Mouse (Mus musculus): ENCODE results near the gene Zfyve26.

GRCm38 (mm10) chr12:79248110-79248509, 48.0 kb downstream of the Zfyve26 start:
- no peak for TF ChIP-seq CTCF (IDR thresholded peaks at IDR 0.05; ENCODE audit: borderline replicate concordance, insufficient read depth, low read length)
- no peak for TF ChIP-seq POLR2A (IDR thresholded peaks at IDR 0.05; ENCODE audit: low read depth, low read length)

Data from embryonic fibroblast, embryonic 13.5 days (primary cell).